Mouse (Mus musculus) large intestine, adult 2 months (tissue): Measurements from ENCODE around the gene Snx32. TPM values are rescaled to one million over a fixed set of nuclear protein-coding genes. Genes with fewer than 3 reads are reported as not detected.

Experiments
- DNase-seq: peaks from one replicate; pipeline ENCODE4 v3.0.0-alpha.2; 2012; ENCODE audit warnings: low read depth, low spot score
- WGBS: fragments of 180-500 bp; shearing (Covaris S2); methylation state at CpG from one replicate; pipeline ENCODE4 v1.1.7; 2018; 5-methylcytosine and 5-hydroxymethylcytosine counted together
- polyA plus RNA-seq: library from polyadenylated mRNA; depleted of rRNA; stranded (reverse); fragments of >200 nt; gene quantifications from 2 replicates; pipeline ENCODE4 v1.2.3, GENCODE M21; 2012

Snx32 gene
- polyA plus RNA-seq, 1 experiment: 3.2 TPM

DNA sequence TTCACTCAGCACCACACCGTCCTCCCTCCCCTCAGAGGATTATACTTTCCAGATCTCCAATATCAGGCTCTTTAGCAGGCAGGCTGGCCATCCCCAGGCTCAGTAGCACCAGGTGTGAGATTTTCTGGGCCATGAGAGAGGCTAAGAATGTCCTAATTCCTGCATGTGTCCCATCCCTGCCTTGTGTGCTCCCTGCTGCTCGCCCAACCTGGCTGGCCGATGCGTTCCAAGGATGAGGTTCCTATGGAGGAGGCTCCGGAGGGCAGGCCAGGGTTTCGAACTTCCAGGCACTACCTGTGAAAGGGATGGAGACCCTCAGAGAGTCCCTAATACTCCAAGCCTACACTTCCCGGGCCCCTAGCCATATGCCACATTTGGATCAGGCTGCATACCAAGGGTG lies 24.5 kb downstream of the Snx32 start:
- 92% methylated on average over 7 of the region's 7 CpGs for WGBS
- DNase-seq: no peak

GRCm38 (mm10) chr19:5485371-5485770 lies 25.0 kb downstream of the Snx32 start:
- no peak for DNase-seq

DNA sequence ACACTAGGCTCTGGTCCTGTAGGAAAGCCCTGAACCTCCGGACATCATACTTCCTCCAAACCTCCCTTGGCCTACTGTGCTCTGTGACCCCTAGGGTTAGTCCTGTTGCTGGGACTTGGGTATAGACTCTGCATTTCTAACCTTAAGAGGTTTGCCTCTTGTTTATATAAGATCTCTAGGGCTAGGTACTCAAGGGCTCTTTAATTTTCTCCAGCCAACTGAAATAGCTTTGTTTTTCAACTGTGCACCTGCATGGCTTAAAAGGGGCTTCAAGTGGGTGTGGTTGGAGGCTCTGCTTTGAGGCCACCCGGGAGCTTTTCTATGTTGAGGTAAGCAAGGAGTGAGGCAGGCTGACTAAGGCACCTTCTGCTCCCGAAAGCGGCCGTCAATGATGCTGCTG lies 25.8 kb downstream of the Snx32 start:
- DNase-seq: no peak
- 92% methylated on average over 5 of the region's 5 CpGs for WGBS

More at GRCm38 (mm10) chr19:5485371-5485770, 25.0 kb downstream of the Snx32 start:
- 87% methylated on average over 8 of the region's 8 CpGs for WGBS

DNA sequence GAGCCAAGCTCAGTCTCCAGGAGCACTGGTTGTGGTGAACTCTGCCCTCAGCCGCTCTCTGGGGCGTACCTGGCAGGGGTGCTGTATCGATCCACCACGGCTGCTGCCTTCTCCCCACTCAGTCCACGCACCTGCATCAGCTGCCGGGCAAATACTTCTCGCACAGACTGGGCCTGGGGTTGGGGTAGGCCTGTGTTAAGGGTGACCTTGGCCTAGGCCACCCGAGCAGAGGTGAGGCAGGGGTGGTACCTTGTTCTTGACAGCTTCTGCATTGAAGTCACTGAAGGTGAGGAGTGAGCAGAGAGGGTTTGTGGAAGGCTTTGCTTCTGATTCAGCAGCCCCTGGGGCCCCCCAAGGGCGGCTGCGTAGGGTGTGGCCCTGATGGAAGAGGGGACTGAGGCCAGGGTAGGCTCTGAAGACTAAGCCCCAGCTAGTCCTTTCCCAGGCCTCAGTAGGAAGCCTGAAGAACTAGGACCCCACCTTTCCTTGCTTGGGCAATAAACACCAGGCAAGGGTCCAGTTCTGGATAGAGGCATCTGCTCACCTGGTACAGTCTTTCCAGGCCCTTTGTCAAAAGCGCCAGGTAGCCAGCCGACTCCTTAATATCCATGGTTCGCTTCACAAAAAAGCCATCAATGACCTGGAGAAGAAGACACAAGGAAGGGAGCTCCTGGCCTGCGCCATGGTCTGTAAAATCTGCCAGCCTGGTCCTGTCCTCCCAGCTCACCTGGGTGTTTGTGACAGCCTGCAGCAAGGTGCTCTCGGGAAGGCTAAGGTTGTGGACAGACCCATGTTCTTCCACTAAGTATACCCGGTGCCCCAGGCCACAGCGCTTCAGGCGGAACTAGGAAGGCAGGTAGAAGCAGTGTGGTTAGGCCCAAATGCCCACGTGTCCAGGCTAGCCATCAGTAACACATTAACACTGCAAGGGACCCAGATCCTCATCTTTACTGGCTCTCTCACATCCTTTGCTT lies 26.7 kb downstream of the Snx32 start:
- 84% methylated on average over 19 of the region's 19 CpGs for WGBS
- no peak for DNase-seq

DNA sequence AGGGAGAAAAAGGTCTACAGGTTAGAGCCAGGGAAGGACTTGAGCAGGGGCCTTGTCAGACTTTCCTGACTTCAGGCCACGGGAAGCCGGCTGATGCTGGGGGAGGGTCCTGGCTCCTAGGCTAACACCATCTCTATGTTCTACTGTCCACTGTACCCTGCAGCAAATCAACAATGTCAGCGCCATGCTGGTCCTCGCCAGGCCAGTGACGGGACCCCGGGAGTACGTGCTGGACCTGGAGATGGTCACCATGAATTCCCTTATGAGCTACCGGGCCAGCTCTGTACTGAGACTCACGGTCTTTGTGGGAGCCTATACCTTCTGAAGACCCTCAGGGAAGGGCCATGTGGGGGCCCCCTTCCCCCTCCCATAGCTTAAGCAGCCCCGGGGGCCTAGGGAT lies 28.9 kb downstream of the Snx32 start:
- WGBS: 88% methylated on average over 10 of the region's 10 CpGs
- DNase-seq: no peak

DNA sequence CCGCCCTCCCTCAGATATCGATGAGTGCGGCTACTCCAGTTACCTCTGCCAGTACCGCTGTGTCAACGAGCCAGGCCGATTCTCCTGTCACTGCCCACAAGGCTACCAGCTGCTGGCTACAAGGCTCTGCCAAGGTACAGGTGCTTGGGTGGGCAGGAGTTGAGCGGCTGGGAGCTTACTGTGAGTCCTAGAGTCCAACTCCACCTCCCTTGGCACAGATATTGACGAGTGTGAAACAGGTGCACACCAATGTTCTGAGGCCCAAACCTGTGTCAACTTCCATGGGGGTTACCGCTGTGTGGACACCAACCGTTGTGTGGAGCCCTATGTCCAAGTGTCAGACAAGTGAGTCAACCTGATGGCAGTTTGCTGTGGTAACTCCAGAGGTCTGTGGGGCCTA lies 30.3 kb downstream of the Snx32 start:
- DNase-seq: no peak
- 63% methylated on average over 10 of the region's 10 CpGs for WGBS

DNA sequence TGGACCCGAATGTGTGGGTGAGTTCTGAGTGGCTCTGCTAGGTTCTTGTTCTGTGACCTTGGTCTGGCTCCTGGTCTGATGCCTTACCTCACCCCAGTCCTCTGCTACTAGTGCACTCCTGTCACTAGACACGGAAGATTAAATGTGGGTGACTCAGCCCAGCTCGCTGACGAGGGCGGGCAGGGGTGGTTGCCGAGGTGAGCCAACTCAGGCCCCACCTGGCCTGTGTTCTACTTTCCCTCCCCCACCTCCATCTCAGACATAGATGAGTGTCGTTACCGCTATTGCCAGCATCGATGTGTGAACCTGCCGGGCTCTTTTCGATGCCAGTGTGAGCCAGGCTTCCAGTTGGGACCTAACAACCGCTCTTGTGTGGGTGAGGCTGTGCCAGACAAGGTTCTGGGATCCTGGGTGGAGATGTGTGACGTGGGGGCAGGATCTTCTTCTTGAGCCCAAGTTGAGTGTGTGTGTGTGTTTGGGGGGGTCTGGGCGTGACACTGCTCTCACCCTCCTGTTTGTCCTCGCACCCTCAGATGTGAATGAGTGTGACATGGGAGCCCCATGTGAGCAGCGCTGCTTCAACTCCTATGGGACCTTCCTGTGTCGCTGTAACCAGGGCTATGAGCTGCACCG lies 32.6 kb downstream of the Snx32 start:
- WGBS: 81% methylated on average over 18 of the region's 18 CpGs
- DNase-seq: no peak

DNA sequence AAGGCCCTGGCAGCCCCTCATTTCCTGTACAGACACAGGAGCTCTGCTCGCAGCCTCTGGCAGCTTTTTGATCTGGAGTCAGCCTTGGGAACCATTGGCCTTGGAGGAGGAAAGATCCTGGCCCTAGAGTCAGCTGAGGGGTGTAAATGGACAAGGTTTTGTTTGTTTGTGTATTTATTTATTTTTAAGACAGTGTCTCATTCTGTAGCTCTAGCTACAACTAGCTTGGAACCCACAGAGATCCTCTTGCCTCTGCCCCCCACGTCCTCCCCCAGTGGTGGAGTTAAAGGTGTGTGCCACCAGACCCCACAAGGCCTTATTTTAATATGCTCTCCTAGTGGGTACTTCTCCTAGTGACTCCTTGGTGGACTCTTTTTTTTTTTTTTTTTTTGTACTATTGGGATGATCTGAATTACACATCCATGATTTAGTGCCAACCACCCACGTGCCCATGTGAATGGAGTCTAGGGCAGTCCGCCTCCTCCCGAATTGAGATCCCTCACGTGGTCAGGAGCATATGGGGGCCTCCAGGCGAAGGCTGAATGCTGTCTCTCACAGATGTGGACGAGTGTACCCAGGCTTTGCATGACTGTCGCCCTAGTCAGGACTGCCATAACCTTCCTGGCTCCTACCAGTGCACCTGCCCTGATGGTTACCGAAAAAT lies 33.2 kb downstream of the Snx32 start:
- DNase-seq: no peak
- WGBS: 89% methylated on average over 10 of the region's 10 CpGs

GRCm38 (mm10) chr19:5475069-5475714 lies 35.1 kb downstream of the Snx32 start:
- DNase-seq: no peak
- WGBS: 51% methylated on average over 13 of the region's 13 CpGs

DNA sequence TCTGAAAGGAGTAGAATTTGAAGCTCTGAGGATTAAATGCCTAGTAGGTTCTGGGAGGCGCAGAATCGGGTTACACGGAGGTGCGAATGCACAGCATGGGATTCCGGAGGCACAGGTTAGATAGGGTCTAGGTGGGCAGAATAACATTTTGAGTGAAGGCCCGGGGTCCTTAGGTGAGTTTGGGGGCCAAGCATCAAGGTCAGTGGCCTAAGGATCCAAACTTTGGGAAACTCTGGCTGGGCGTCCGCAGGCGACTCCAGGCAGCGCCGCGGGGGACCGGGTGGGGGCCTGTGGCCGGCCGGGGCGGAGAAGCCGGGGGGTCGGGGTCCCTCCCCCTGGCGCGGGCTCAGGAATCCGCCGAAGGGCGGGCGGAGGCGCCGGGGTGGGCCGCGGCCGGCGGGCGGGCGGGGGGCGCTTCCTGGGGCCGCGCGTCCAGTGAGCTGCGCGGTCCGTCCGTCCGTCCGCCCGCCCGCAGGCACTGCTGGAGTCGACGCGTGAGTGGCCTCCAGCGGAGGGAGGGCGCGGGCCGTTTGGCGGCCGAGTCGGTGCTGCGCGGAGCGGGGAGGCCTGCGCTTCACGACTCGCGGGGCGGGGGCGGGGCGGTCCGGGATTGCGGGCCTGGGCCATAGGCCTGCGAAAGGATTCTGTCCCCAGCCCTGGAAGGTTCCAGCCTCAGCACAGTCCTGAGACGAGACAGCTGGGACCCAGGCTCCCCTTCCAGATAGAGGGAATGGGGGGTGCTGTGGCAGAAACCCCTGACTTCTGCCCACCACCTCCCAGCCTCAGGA lies 35.9 kb downstream of the Snx32 start:
- no peak for DNase-seq
- WGBS: 1% methylated on average over 68 of the region's 68 CpGs

GRCm38 (mm10) chr19:5473720-5474119 lies 36.6 kb downstream of the Snx32 start, which contains the start of gene Efemp2:
Gene Efemp2 (plus strand): TSS chr19:5473954.
- DNase-seq: peak; percentile 64
- WGBS: 2% methylated on average over 22 of the region's 22 CpGs

DNA sequence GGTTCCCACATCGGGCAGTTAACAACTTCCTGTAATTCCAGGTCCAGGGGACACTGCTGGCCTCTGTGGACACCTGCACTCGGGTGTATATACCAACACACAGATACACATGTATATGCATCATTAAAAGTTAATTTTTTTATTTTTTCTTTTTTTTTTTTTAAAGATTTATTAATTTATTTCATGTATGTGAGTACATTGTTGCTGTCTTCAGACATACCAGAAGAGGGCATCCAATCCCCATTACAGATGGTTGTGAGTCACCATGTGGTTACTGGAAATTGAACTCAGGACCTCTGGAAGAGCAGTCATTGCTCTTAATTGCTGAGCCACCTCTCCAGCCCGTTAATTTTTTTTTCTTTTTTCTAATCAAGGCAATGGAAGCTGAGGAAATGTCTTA lies 37.5 kb downstream of the Snx32 start:
- WGBS: 70% methylated on average over 3 of the region's 3 CpGs
- no peak for DNase-seq

- DNase-seq: no peak
- WGBS: 51% methylated on average over 5 of the region's 5 CpGs
Observed at GRCm38 (mm10) chr19:5471846-5472245, 38.5 kb downstream of the Snx32 start.

- DNase-seq: no peak
- 46% methylated on average over 5 of the region's 5 CpGs for WGBS
Observed at GRCm38 (mm10) chr19:5468374-5468773, 42.0 kb downstream of the Snx32 start, which contains the start of gene Ctsw. Gene Ctsw (minus strand): TSS chr19:5468507.

GRCm38 (mm10) chr19:5466916-5467500 lies 43.3 kb downstream of the Snx32 start:
- 82% methylated on average over 6 of the region's 6 CpGs for WGBS
- no peak for DNase-seq

DNA sequence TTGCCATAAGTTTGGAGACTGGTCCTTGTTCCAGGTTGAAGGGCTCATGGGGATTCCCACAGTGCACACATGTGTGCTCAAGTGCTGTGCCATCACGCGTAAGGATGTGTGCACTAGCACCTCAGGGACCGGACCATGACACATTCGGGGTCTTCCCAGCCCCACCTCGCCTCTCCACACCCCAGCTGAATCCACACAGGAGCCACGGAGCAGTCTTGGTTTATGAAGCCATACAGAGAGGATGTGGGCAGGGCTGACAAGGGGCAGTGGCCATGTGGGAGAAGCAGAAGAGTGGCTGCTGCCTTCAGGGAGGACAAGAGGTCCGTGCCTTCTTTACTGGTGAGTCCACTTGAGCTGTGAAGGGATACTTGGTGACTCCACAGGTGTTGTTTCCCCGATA lies 45.3 kb downstream of the Snx32 start:
- DNase-seq: no peak
- WGBS: 94% methylated on average over 8 of the region's 8 CpGs

- DNase-seq: no peak
- 59% methylated on average over 15 of the region's 15 CpGs for WGBS
Observed at GRCm38 (mm10) chr19:5463791-5464562, 46.4 kb downstream of the Snx32 start.

GRCm38 (mm10) chr19:5463212-5463611 lies 47.1 kb downstream of the Snx32 start:
- WGBS: 93% methylated on average over 9 of the region's 9 CpGs
- DNase-seq: no peak
